Mouse (Mus musculus): ENCODE measurements at regions not wholly inside any gene's neighbourhood (a gene's known extent, or its start where the extent isn't known, plus 50 kb on each side); places are given as distances from the start of the nearest gene placed in this dataset.

DNA sequence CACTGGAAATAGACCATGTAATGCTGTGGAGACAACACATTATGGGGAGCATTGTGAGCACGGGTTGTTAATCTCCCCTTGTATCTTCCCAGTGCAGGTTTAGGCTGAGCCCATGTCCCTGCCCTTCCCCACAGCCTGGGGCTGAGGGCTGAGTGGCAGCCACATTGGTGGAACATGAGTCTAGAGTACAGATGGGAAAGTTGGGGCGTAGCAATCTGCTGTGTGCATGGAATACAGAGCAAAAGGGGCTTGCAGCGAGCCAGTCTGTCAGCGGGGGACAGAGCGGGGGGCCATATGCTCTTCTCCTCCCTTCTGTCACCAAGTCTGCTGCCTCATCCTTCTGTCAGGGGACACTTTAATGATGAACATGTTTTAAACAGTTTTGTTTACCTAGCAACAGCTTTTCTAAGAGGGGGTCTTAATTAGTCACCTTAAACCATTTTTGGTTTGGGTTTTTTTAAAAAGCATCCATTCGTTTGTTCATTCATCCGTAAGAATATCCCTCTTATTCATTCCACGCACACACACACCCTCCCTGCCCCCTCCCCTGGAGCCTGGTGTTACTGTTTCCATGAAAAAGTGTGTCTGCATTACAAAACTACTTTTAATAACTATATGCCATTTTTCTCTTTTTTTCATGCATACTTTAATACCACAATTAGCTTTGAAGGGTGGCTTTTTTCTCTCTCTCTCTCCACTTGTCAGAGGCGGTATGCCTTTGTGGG, 79.1 kb upstream of the Olig3 start:
- no peak overlapping the region for H3K4me3 ChIP-seq (ENCODE audit: control insufficient read depth in 1 of 2, insufficient read depth in 1 of 2, low read depth in 1 of 2, low read length in 2 of 2)
- no peak for ATAC-seq (ENCODE audit: insufficient number of reproducible peaks, insufficient read depth, low FRiP score, low read depth)
- H3K4me1 ChIP-seq (ENCODE audit: control insufficient read depth in 2 of 2, insufficient read depth in 2 of 2, low read length in 2 of 2) = no peaks in the 10 kb centered on the region
- H3K9me3 ChIP-seq (ENCODE audit: control insufficient read depth, low read length) = no peaks in the 10 kb centered on the region
- no peaks in the 10 kb centered on the region for H3K36me3 ChIP-seq (ENCODE audit: control insufficient read depth, insufficient read depth, low read length)
- no peak overlapping the region for H3K27ac ChIP-seq (replicated peaks in 1 of 2; ENCODE audit: control insufficient read depth in 1 of 2, insufficient read depth in 1 of 2, low read depth in 2 of 2, low read length in 2 of 2)
- no peak overlapping the region for H3K4me2 ChIP-seq (ENCODE audit: low read length)
- no peaks in the 10 kb centered on the region for H3K27me3 ChIP-seq (ENCODE audit: control insufficient read depth, insufficient read depth, low read length)
- 83% methylated on average over 9 of the region's 9 CpGs for WGBS
- H3K9ac ChIP-seq (ENCODE audit: low read length) = no peak overlapping the region

DNA sequence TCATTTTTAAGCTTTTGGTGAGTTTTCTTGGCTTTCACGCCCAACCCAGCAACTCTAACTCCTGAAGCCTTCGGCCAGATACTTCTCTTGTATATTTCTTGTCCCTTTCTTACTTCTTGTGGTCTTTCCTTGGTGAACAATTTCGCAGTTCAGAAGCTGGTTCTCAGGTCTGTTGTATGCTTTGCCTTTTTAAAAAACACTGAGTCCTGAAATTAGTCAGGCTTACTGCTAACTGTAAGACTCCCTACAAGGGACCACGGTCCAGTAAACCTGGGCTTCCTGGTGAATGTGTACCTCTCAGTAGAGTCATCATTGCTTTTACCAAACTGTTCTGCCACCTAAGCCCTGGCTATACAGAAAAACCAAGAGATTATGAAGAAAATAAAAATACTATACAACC, 81.3 kb upstream of the Olig3 start:
- ATAC-seq (ENCODE audit: insufficient number of reproducible peaks, insufficient read depth, low FRiP score, low read depth) = no peak
- Histone ChIP-seq H3K27me3 (ENCODE audit: control insufficient read depth, insufficient read depth, low read length) (no peaks in the 10 kb centered on the region), H3K9ac (ENCODE audit: low read length) (no peak overlapping the region), H3K4me2 (ENCODE audit: low read length) (no peak overlapping the region), H3K9me3 (ENCODE audit: control insufficient read depth, low read length) (no peaks in the 10 kb centered on the region), H3K36me3 (ENCODE audit: control insufficient read depth, insufficient read depth, low read length) (no peaks in the 10 kb centered on the region), H3K27ac (replicated peaks in 1 of 2; ENCODE audit: control insufficient read depth in 1 of 2, insufficient read depth in 1 of 2, low read depth in 2 of 2, low read length in 2 of 2) (no peak overlapping the region), H3K4me1 (ENCODE audit: control insufficient read depth in 2 of 2, insufficient read depth in 2 of 2, low read length in 2 of 2) (no peaks in the 10 kb centered on the region), H3K4me3 (ENCODE audit: control insufficient read depth in 1 of 2, insufficient read depth in 1 of 2, low read depth in 1 of 2, low read length in 2 of 2) (no peak overlapping the region)
- WGBS = 75% methylated on average over 4 of the region's 4 CpGs

DNA sequence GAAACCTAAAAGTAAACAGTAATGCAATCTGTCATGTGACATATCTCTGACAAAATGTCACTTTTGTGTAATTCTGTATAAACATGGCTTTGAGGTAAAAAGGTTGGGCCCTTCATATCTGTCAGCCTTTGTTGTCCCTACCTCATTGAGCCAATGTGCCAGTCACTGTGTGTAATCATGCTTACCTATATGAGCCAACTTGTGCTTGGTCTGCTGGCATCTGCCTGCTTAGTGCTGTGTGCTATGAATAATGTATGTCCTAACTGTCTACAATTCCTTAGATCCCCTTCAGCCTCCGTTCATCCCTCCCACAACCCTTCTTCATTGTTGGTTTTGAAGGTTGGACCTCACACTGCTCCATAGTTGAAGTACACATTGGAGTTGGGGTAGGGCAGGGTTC, 86.9 kb upstream of the Olig3 start:
- Histone ChIP-seq H3K4me2 (ENCODE audit: low read length) (no peak overlapping the region), H3K4me3 (ENCODE audit: control insufficient read depth in 1 of 2, insufficient read depth in 1 of 2, low read depth in 1 of 2, low read length in 2 of 2) (no peak overlapping the region), H3K27me3 (ENCODE audit: control insufficient read depth, insufficient read depth, low read length) (no peaks in the 10 kb centered on the region), H3K9ac (ENCODE audit: low read length) (no peak overlapping the region), H3K4me1 (ENCODE audit: control insufficient read depth in 2 of 2, insufficient read depth in 2 of 2, low read length in 2 of 2) (no peaks in the 10 kb centered on the region), H3K27ac (replicated peaks in 1 of 2; ENCODE audit: control insufficient read depth in 1 of 2, insufficient read depth in 1 of 2, low read depth in 2 of 2, low read length in 2 of 2) (no peak overlapping the region), H3K36me3 (ENCODE audit: control insufficient read depth, insufficient read depth, low read length) (no peaks in the 10 kb centered on the region), H3K9me3 (ENCODE audit: control insufficient read depth, low read length) (no peaks in the 10 kb centered on the region)
- 85% methylated on average over 1 of the region's 1 CpGs for WGBS
- ATAC-seq (ENCODE audit: insufficient number of reproducible peaks, insufficient read depth, low FRiP score, low read depth) = no peak

DNA sequence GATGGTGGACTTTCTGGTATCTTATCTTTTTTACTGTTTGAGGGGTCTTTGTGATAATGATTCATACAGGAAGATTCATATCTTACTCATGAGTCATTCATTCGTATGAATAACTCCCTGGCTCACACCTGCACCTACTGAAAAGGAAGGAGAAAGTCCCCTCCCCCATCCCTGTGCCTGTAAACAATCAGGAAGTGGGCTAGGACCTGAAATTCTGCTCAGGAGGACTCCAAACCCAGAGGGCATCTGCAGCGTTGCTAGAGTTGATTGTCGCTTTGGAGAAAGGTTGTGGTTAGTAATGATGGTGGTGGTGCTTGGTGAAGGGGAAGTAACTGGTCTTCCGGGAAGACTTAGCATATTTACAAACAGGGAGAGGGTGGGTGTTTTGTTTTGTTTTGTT, 88.3 kb upstream of the Olig3 start:
- ATAC-seq (ENCODE audit: insufficient number of reproducible peaks, insufficient read depth, low FRiP score, low read depth) = no peak

DNA sequence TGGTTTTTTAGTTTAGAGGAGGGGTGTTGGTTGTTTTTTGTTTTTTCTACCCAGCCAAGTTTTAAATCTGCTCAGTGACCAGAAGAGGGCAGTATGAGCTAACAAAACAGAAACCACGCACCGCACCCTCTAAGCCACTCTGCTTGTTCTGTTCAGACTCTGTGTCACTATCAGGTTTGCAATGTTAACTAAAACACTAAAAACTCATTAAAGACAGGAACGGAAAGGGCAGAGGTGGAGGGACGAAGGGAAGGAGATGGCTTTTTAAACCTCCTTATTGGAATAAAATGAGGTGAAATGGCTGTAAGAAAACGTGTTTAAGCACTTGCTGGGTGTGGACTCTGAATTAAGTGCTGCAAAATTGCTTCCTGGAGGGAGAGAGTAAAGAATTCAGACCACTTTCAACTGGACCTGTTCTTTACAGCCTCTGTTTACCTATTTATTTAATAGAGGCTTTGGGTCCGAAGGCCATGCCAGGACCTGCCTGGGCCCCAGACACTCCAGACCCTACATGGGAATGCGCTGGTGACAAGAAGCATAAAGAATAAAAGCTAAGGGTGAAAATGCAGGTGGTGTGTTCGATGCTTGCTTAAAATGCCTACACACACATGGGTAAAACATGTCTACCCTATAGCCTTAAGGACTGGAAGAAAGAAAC, 116.1 kb upstream of the Olig3 start:
- no peak overlapping the region for H3K27ac ChIP-seq (replicated peaks in 1 of 2; ENCODE audit: control insufficient read depth in 1 of 2, insufficient read depth in 1 of 2, low read depth in 2 of 2, low read length in 2 of 2)
- H3K27me3 ChIP-seq (ENCODE audit: control insufficient read depth, insufficient read depth, low read length) = no peaks in the 10 kb centered on the region
- H3K4me3 ChIP-seq (ENCODE audit: control insufficient read depth in 1 of 2, insufficient read depth in 1 of 2, low read depth in 1 of 2, low read length in 2 of 2) = no peak overlapping the region
- H3K9me3 ChIP-seq (ENCODE audit: control insufficient read depth, low read length) = no peaks in the 10 kb centered on the region
- 34% methylated on average over 8 of the region's 8 CpGs for WGBS
- ATAC-seq (ENCODE audit: insufficient number of reproducible peaks, insufficient read depth, low FRiP score, low read depth) = no peak
- H3K9ac ChIP-seq (ENCODE audit: low read length) = no peak overlapping the region
- H3K4me2 ChIP-seq (ENCODE audit: low read length) = no peak overlapping the region
- no peaks in the 10 kb centered on the region for H3K4me1 ChIP-seq (ENCODE audit: control insufficient read depth in 2 of 2, insufficient read depth in 2 of 2, low read length in 2 of 2)
- no peaks in the 10 kb centered on the region for H3K36me3 ChIP-seq (ENCODE audit: control insufficient read depth, insufficient read depth, low read length)

More for the DNA sequence above, 88.3 kb upstream of the Olig3 start:
- Histone ChIP-seq H3K4me1 (ENCODE audit: control insufficient read depth in 2 of 2, insufficient read depth in 2 of 2, low read length in 2 of 2) (no peaks in the 10 kb centered on the region), H3K27me3 (ENCODE audit: control insufficient read depth, insufficient read depth, low read length) (no peaks in the 10 kb centered on the region), H3K4me3 (ENCODE audit: control insufficient read depth in 1 of 2, insufficient read depth in 1 of 2, low read depth in 1 of 2, low read length in 2 of 2) (no peak overlapping the region), H3K27ac (replicated peaks in 1 of 2; ENCODE audit: control insufficient read depth in 1 of 2, insufficient read depth in 1 of 2, low read depth in 2 of 2, low read length in 2 of 2) (no peak overlapping the region), H3K9me3 (ENCODE audit: control insufficient read depth, low read length) (no peaks in the 10 kb centered on the region), H3K4me2 (ENCODE audit: low read length) (no peak overlapping the region), H3K9ac (ENCODE audit: low read length) (no peak overlapping the region), H3K36me3 (ENCODE audit: control insufficient read depth, insufficient read depth, low read length) (no peaks in the 10 kb centered on the region)
- 67% methylated on average over 4 of the region's 4 CpGs for WGBS

DNA sequence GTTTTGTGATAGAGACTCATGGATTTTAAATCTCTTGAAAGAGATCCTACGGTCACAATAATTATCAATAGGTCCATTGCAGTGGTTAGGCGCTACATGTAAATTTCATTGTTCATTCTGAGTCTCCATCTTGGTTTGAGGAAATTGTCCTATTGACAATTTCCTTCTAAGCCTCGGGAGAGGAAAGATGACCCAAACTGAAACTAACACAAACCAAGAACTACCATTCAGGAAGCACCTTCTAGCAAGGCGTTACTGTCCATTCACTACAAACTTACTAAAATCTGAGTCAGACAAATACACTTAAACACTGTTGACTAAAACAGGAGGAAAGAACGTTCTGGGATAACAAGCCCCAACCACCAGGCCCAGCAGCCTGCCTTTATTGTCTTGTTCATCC, 140.1 kb upstream of the Olig3 start:
- Histone ChIP-seq H3K27me3 (ENCODE audit: control insufficient read depth, insufficient read depth, low read length) (no peaks in the 10 kb centered on the region), H3K4me1 (ENCODE audit: control insufficient read depth in 2 of 2, insufficient read depth in 2 of 2, low read length in 2 of 2) (no peaks in the 10 kb centered on the region), H3K36me3 (ENCODE audit: control insufficient read depth, insufficient read depth, low read length) (no peaks in the 10 kb centered on the region), H3K9me3 (ENCODE audit: control insufficient read depth, low read length) (no peaks in the 10 kb centered on the region), H3K4me3 (ENCODE audit: control insufficient read depth in 1 of 2, insufficient read depth in 1 of 2, low read depth in 1 of 2, low read length in 2 of 2) (no peak overlapping the region), H3K9ac (ENCODE audit: low read length) (no peak overlapping the region), H3K4me2 (ENCODE audit: low read length) (no peak overlapping the region), H3K27ac (replicated peaks in 1 of 2; ENCODE audit: control insufficient read depth in 1 of 2, insufficient read depth in 1 of 2, low read depth in 2 of 2, low read length in 2 of 2) (no peak overlapping the region)
- 73% methylated on average over 5 of the region's 5 CpGs for WGBS
- ATAC-seq (ENCODE audit: insufficient number of reproducible peaks, insufficient read depth, low FRiP score, low read depth) = no peak

DNA sequence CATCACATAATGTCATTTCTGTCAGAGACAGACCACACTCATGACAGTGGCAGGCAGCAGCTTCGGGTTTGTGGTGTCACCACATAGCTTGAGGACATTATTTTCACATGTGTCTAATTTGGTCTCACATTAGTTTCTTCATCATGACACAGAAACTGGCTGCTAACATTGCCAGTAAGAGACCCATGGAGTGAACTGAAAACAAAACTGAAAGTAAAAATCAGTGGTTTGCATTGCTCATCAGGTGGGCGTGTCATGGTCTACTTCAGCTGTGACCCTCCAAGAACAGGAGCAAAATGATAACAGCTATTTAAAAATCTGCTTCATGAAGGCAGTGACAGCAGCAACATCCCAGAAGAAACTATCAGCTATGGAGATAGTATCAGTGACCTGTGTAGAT, 146.6 kb upstream of the Olig3 start:
- no peak for ATAC-seq (ENCODE audit: insufficient number of reproducible peaks, insufficient read depth, low FRiP score, low read depth)
- Histone ChIP-seq H3K4me3 (ENCODE audit: control insufficient read depth in 1 of 2, insufficient read depth in 1 of 2, low read depth in 1 of 2, low read length in 2 of 2) (no peak overlapping the region), H3K4me1 (ENCODE audit: control insufficient read depth in 2 of 2, insufficient read depth in 2 of 2, low read length in 2 of 2) (0 out of 4 replicates have a peak, but pooled peaks cover 0 to 2% of the 10 kb centered on the region in 2 experiments), H3K4me2 (ENCODE audit: low read length) (no peak overlapping the region), H3K36me3 (ENCODE audit: control insufficient read depth, insufficient read depth, low read length) (no peaks in the 10 kb centered on the region), H3K27ac (replicated peaks in 1 of 2; ENCODE audit: control insufficient read depth in 1 of 2, insufficient read depth in 1 of 2, low read depth in 2 of 2, low read length in 2 of 2) (no peak overlapping the region), H3K27me3 (ENCODE audit: control insufficient read depth, insufficient read depth, low read length) (no peaks in the 10 kb centered on the region), H3K9me3 (ENCODE audit: control insufficient read depth, low read length) (no peaks in the 10 kb centered on the region), H3K9ac (ENCODE audit: low read length) (no peak overlapping the region)
- 83% methylated on average over 2 of the region's 2 CpGs for WGBS
